Mouse (Mus musculus): Measurements from ENCODE around the gene Slc34a2. TPM values are rescaled to one million over a fixed set of nuclear protein-coding genes. Genes with fewer than 3 reads are reported as not detected.

Gene Slc34a2
- polyA plus RNA-seq (2015; fragmentation: Nextera tagmentation; extraction: Ambion mirVana) = 0.03 TPM in 1 of 2 replicates, not detected in the other

DNA sequence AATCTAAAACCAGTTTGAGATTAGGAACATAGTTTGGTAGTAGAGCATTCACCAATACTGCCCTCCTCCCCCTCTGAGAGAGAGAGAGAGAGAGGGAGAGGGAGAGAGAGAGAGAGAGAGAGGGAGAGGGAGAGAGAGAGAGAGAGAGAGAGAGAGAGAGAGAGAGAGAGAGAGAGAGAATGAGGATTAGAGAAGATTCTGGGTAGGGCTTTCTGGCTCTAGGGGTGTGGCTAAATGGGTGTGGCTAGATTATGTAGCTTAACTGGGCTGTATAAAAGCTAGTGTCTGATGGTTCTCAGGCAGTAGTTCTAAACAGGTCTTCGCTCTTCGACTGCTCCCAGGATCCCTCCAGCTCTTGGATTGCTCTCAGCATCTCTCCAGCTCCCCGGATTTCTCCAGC, at the start of gene Slc34a2:
Gene Slc34a2 (plus strand): TSS at position 301 of the 400 bp plus-strand sequence.
- no peak for ATAC-seq (ENCODE audit: insufficient read depth)
- Histone ChIP-seq H3K9ac (no peak within 1 kb of the TSS), H3K36me3 (replicated peaks) (no peaks in the 10 kb centered on the region), H3K27ac (replicated peaks) (no peak within 1 kb of the TSS), H3K4me2 (no peak within 1 kb of the TSS), H3K4me3 (replicated peaks) (no peak within 1 kb of the TSS), H3K4me1 (replicated peaks) (peaks cover under 1% of the 10 kb centered on the region; the same call in 1 of the 2 replicates), H3K27me3 (no peaks in the 10 kb centered on the region), H3K9me3 (replicated peaks) (no peaks in the 10 kb centered on the region)
- WGBS (ENCODE audit: insufficient replicate concordance) = 57% methylated on average over 3 of the region's 3 CpGs

- Histone ChIP-seq H3K4me2 (peak overlapping the region; percentile 28), H3K27ac (replicated peaks) (peak overlapping the region; percentile 56), H3K4me3 (replicated peaks) (peak overlapping the region; percentile 33; the same call in 1 of the 2 replicates), H3K27me3 (no peaks in the 10 kb centered on the region), H3K9ac (no peak overlapping the region), H3K4me1 (replicated peaks) (no peaks in the 10 kb centered on the region), H3K36me3 (replicated peaks) (no peaks in the 10 kb centered on the region), H3K9me3 (replicated peaks) (no peaks in the 10 kb centered on the region)
- WGBS (ENCODE audit: insufficient replicate concordance) = 36% methylated on average over 8 of the region's 8 CpGs
- ATAC-seq (ENCODE audit: insufficient read depth) = no peak
Measured at GRCm38 (mm10) chr5:52990687-52991341, 47.1 kb upstream of the Slc34a2 start.

DNA sequence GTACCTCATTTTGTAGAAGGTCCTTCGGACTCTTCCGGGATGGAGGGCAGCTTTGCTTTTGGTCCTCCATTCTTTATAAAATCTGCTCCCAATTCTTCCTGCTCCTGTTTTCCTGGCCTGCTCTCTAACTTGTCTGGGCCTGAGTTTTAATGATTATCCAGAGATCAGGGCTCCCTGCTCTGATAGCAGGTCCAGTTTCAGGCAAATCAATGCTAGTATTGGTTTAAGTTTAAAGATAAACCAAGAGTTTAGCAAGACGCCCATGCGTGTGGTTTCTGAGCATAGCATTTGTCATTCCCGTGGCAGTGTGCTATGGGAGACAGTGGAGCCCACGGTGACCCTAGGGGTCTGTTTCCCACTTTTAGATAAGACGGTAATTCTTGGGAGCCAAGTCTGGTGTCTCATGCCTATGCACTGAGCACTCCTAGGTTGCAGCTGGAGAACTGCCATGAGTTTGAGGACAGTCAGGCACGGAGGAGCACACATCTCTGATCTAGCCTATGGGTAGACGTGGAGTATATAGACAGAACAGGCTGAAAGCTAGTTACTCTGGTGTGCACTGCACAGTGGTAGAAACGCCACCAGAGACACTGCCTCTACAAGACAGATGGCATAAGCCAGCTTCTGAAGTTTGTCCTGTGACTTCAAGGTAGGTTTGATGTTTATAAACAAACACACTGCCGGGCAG, 45.5 kb upstream of the Slc34a2 start:
- Histone ChIP-seq H3K9me3 (replicated peaks) (no peaks in the 10 kb centered on the region), H3K27ac (replicated peaks) (peak overlapping the region; percentile 68), H3K9ac (no peak overlapping the region), H3K4me1 (replicated peaks) (no peaks in the 10 kb centered on the region), H3K4me2 (peak overlapping the region; percentile 25; the same call in 1 of the 2 replicates), H3K4me3 (replicated peaks) (peak overlapping the region; percentile 33), H3K27me3 (no peaks in the 10 kb centered on the region), H3K36me3 (replicated peaks) (no peaks in the 10 kb centered on the region)
- WGBS (ENCODE audit: insufficient replicate concordance) = 60% methylated on average over 11 of the region's 11 CpGs
- peak; percentile 72 for ATAC-seq (ENCODE audit: insufficient read depth)

DNA sequence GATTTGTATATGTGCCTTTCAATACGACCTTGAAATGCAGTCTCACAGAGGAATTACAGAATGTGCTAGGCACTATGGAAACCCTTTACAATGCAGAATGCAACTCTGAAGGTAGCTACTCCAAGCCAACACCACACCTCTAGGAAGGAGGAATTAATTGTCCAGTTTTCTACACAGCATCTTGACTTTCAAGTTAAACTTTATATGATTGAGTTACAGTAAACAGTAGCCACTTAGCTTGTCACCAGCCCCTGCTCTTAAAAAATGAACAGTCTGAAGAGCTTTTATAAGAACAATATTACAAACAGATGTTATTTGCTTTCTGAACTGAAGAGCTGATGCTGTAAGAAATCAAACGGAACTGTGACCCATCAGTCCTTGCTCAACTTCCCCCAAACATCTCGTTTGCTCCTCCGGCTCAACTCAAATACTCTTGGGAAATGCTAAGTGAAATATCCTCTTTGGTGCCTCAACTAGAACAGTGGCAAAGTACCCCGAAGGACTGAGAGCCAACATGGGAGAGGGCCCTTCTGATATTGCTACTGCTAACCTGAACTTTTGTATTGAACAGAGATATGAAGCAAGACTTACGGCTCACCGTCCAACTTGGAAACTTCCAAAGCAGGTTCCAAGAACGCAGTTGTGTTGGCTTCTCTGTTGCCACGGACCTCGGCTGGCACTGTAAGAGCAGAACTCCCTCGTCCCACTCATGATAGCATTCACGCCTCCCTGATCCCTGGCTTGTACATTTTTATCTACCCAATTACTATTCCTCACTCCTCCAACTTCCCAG, 44.2 kb upstream of the Slc34a2 start:
- H3K36me3 ChIP-seq (replicated peaks) = no peaks in the 10 kb centered on the region
- ATAC-seq (ENCODE audit: insufficient read depth) = no peak
- H3K9ac ChIP-seq = no peak overlapping the region
- no peaks in the 10 kb centered on the region for H3K4me1 ChIP-seq (replicated peaks)
- no peak overlapping the region for H3K4me3 ChIP-seq (replicated peaks)
- H3K27ac ChIP-seq (replicated peaks) = no peak overlapping the region
- no peak overlapping the region for H3K4me2 ChIP-seq
- WGBS (ENCODE audit: insufficient replicate concordance) = 65% methylated on average over 12 of the region's 12 CpGs
- H3K27me3 ChIP-seq = no peaks in the 10 kb centered on the region
- H3K9me3 ChIP-seq (replicated peaks) = no peaks in the 10 kb centered on the region

DNA sequence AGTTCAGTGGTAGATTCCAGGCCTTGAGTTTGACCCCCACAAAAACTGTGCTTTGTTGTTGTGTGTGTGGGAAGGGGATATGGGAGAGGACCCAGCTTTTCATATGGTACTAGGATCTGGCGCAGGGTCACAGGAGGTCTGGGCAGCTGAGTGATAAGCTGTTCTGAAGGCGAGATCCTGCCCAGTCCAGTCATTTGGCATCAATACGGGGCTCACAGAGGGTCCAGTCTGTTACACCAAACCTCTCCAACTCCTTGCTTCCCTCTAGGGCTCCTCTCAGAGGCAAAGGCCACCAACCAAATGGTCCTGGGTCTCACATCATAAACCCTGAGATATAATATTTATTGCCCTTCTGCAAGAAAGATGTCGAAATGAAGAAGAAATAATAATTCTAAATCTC, 42.4 kb upstream of the Slc34a2 start:
- H3K27me3 ChIP-seq = no peaks in the 10 kb centered on the region

GRCm38 (mm10) chr5:52996145-52996544, 41.7 kb upstream of the Slc34a2 start:
- no peaks in the 10 kb centered on the region for H3K4me1 ChIP-seq (replicated peaks)
- 72% methylated on average over 3 of the region's 3 CpGs for WGBS (ENCODE audit: insufficient replicate concordance)
- H3K9ac ChIP-seq = no peak overlapping the region
- ATAC-seq (ENCODE audit: insufficient read depth) = no peak
- no peak overlapping the region for H3K27ac ChIP-seq (replicated peaks)
- H3K9me3 ChIP-seq (replicated peaks) = no peaks in the 10 kb centered on the region
- no peaks in the 10 kb centered on the region for H3K27me3 ChIP-seq
- no peak overlapping the region for H3K4me3 ChIP-seq (replicated peaks)
- no peak overlapping the region for H3K4me2 ChIP-seq
- H3K36me3 ChIP-seq (replicated peaks) = no peaks in the 10 kb centered on the region

More for the DNA sequence above, 42.4 kb upstream of the Slc34a2 start:
- no peaks in the 10 kb centered on the region for H3K36me3 ChIP-seq (replicated peaks)
- ATAC-seq (ENCODE audit: insufficient read depth) = no peak
- H3K4me3 ChIP-seq (replicated peaks) = no peak overlapping the region
- no peaks in the 10 kb centered on the region for H3K9me3 ChIP-seq (replicated peaks)
- H3K4me1 ChIP-seq (replicated peaks) = no peaks in the 10 kb centered on the region
- WGBS (ENCODE audit: insufficient replicate concordance) = 62% methylated on average over 4 of the region's 4 CpGs
- no peak overlapping the region for H3K4me2 ChIP-seq
- no peak overlapping the region for H3K9ac ChIP-seq
- H3K27ac ChIP-seq (replicated peaks) = no peak overlapping the region

DNA sequence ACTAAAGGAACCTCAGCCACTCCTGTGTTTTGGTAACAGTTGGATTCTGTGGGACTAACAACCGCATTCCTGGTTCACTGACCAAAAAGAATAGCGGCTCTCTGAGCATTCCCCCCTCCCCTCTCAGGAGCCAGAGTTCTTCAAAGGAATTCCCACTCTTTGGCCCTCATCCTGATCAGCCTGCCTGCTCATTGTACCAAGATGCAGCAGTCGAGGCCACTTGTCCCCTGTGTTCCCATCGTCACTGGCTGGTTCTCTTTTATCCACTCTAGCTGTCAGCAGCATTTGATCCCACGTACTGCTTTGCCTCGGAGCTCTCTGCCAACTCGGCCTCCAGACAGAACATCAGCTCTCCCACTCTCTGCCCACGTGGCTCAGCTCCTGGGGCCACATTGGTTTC, 41.3 kb upstream of the Slc34a2 start:
- WGBS (ENCODE audit: insufficient replicate concordance) = 56% methylated on average over 8 of the region's 8 CpGs
- no peak overlapping the region for H3K4me2 ChIP-seq
- ATAC-seq (ENCODE audit: insufficient read depth) = no peak
- no peaks in the 10 kb centered on the region for H3K4me1 ChIP-seq (replicated peaks)
- no peak overlapping the region for H3K27ac ChIP-seq (replicated peaks)
- no peaks in the 10 kb centered on the region for H3K9me3 ChIP-seq (replicated peaks)
- H3K27me3 ChIP-seq = no peaks in the 10 kb centered on the region
- H3K36me3 ChIP-seq (replicated peaks) = no peaks in the 10 kb centered on the region
- no peak overlapping the region for H3K9ac ChIP-seq
- no peak overlapping the region for H3K4me3 ChIP-seq (replicated peaks)

DNA sequence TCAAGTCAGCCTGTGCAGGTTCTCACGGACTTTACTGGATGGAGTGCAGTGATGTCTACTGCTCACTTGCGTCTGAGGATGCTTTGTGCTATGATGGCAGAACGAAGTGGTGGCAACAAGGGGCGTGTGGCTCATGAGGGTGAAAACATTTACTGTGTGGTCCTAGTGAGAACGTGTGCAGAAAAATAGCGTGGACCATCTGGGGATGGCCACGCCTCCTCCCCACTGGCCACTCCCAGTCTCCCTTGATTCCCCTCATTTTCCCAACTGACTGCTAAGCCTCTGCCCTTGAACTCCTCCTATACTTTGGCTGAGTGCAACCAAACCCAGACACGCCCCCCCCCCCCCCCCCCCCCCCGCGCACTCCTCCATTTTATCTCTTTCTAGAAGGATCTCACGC, 40.8 kb upstream of the Slc34a2 start:
- Histone ChIP-seq H3K36me3 (replicated peaks) (no peaks in the 10 kb centered on the region), H3K27me3 (no peaks in the 10 kb centered on the region), H3K9me3 (replicated peaks) (no peaks in the 10 kb centered on the region), H3K27ac (replicated peaks) (no peak overlapping the region), H3K9ac (no peak overlapping the region), H3K4me1 (replicated peaks) (no peaks in the 10 kb centered on the region), H3K4me3 (replicated peaks) (no peak overlapping the region), H3K4me2 (no peak overlapping the region)
- WGBS (ENCODE audit: insufficient replicate concordance) = 75% methylated on average over 8 of the region's 11 CpGs
- no peak for ATAC-seq (ENCODE audit: insufficient read depth)

GRCm38 (mm10) chr5:52998097-52998760, 39.7 kb upstream of the Slc34a2 start:
- no peaks in the 10 kb centered on the region for H3K27me3 ChIP-seq
- ATAC-seq (ENCODE audit: insufficient read depth) = peak; percentile 67
- no peak overlapping the region for H3K4me2 ChIP-seq
- H3K9ac ChIP-seq = no peak overlapping the region
- no peaks in the 10 kb centered on the region for H3K36me3 ChIP-seq (replicated peaks)
- no peaks in the 10 kb centered on the region for H3K4me1 ChIP-seq (replicated peaks)
- 54% methylated on average over 6 of the region's 6 CpGs for WGBS (ENCODE audit: insufficient replicate concordance)
- H3K9me3 ChIP-seq (replicated peaks) = no peaks in the 10 kb centered on the region
- no peak overlapping the region for H3K4me3 ChIP-seq (replicated peaks)
- peak overlapping the region; percentile 59; the same call in 1 of the 2 replicates for H3K27ac ChIP-seq (replicated peaks)

DNA sequence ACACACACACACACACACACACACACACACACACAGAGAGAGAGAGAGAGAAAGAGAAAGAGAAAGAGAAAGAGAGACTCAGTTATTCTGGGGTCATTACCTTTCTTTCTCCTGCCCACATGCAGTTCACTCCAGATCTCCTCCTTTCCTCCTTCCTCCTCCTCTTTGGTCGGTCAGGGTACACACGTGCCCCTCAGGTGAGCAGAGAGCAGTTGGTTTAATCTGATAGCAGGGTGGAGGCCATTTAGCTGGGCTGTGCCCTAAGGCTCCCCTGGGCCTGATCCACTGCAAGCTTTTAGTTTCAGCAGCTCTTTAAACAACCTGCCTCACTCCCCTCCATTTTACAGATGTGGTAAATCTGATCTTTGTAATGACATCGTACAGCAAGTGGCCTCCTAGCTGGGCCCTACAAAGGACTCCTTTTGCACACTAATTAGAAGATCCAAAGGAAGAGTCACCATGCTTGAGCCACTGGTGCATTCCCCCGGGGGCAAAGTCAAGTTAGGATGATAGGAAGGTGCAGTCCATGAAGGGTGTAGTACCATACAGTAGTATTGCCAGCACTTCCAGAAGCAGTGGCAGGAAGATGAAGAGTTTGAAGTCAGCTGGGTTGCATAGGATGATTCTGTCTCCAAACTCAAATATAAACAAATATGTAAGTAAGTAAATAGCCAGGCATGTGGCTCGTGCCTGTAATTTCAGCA, 37.6 kb upstream of the Slc34a2 start:
- H3K9me3 ChIP-seq (replicated peaks) = no peaks in the 10 kb centered on the region
- no peak for ATAC-seq (ENCODE audit: insufficient read depth)
- no peaks in the 10 kb centered on the region for H3K27me3 ChIP-seq
- 53% methylated on average over 5 of the region's 5 CpGs for WGBS (ENCODE audit: insufficient replicate concordance)
- no peaks in the 10 kb centered on the region for H3K36me3 ChIP-seq (replicated peaks)
- H3K4me2 ChIP-seq = no peak overlapping the region
- H3K27ac ChIP-seq (replicated peaks) = no peak overlapping the region
- H3K9ac ChIP-seq = no peak overlapping the region
- H3K4me1 ChIP-seq (replicated peaks) = no peaks in the 10 kb centered on the region
- H3K4me3 ChIP-seq (replicated peaks) = no peak overlapping the region
